Mouse (Mus musculus): ENCODE data around the gene Ttc7b.
A peak's percentile ranks its signal among the peaks of the same experiment; 100 is the strongest.

Gene Ttc7b

GRCm38 (mm10) chr12:100520794-100521186, at the start of gene Ttc7b:
Ttc7b (minus strand) TSS chr12:100520826.
- peak; percentile 63 for DNase-seq (ENCODE audit: extremely low spot score, low spot score)

GRCm38 (mm10) chr12:100568831-100569230, 48.2 kb upstream of the Ttc7b start:
- DNase-seq (ENCODE audit: extremely low spot score, low spot score): no peak

GRCm38 (mm10) chr12:100568105-100568504, 47.5 kb upstream of the Ttc7b start:
- DNase-seq (ENCODE audit: extremely low spot score, low spot score): no peak

- DNase-seq (ENCODE audit: extremely low spot score, low spot score): no peak
Observed at GRCm38 (mm10) chr12:100567627-100568026, 47.0 kb upstream of the Ttc7b start.

- DNase-seq (ENCODE audit: extremely low spot score, low spot score): no peak
Observed at GRCm38 (mm10) chr12:100553675-100554074, 33.0 kb upstream of the Ttc7b start.

- DNase-seq (ENCODE audit: extremely low spot score, low spot score): no peak
Observed at GRCm38 (mm10) chr12:100551972-100552371, 31.3 kb upstream of the Ttc7b start.

GRCm38 (mm10) chr12:100544194-100544567, 23.6 kb upstream of the Ttc7b start:
- DNase-seq (ENCODE audit: extremely low spot score, low spot score): no peak

- peak; percentile 1 for DNase-seq (ENCODE audit: extremely low spot score, low spot score)
Observed at GRCm38 (mm10) chr12:100543437-100544193, 23.0 kb upstream of the Ttc7b start.

- peak; percentile 4 for DNase-seq (ENCODE audit: extremely low spot score, low spot score)
Observed at GRCm38 (mm10) chr12:100542494-100542893, 21.9 kb upstream of the Ttc7b start.

GRCm38 (mm10) chr12:100542076-100542475, 21.4 kb upstream of the Ttc7b start:
- DNase-seq (ENCODE audit: extremely low spot score, low spot score): no peak

- DNase-seq (ENCODE audit: extremely low spot score, low spot score): peak; percentile 12
Observed at GRCm38 (mm10) chr12:100539158-100539714, 18.6 kb upstream of the Ttc7b start.

- DNase-seq (ENCODE audit: extremely low spot score, low spot score): peak; percentile 12
Observed at GRCm38 (mm10) chr12:100538445-100539157, 18.0 kb upstream of the Ttc7b start.

- peak; percentile 11 for DNase-seq (ENCODE audit: extremely low spot score, low spot score)
Observed at GRCm38 (mm10) chr12:100537091-100537490, 16.5 kb upstream of the Ttc7b start.

- DNase-seq (ENCODE audit: extremely low spot score, low spot score): peak; percentile 9
Observed at GRCm38 (mm10) chr12:100535028-100535427, 14.4 kb upstream of the Ttc7b start.

GRCm38 (mm10) chr12:100534028-100534427, 13.4 kb upstream of the Ttc7b start:
- no peak for DNase-seq (ENCODE audit: extremely low spot score, low spot score)

GRCm38 (mm10) chr12:100533209-100533608, 12.6 kb upstream of the Ttc7b start:
- DNase-seq (ENCODE audit: extremely low spot score, low spot score): no peak

- no peak for DNase-seq (ENCODE audit: extremely low spot score, low spot score)
Observed at GRCm38 (mm10) chr12:100531740-100532139, 11.1 kb upstream of the Ttc7b start.

- no peak for DNase-seq (ENCODE audit: extremely low spot score, low spot score)
Observed at GRCm38 (mm10) chr12:100530871-100531270, 10.2 kb upstream of the Ttc7b start.

GRCm38 (mm10) chr12:100529651-100530050, 9.0 kb upstream of the Ttc7b start:
- DNase-seq (ENCODE audit: extremely low spot score, low spot score): no peak

- DNase-seq (ENCODE audit: extremely low spot score, low spot score): peak; percentile 64
Observed at GRCm38 (mm10) chr12:100529172-100529571, 8.5 kb upstream of the Ttc7b start.

- no peak for DNase-seq (ENCODE audit: extremely low spot score, low spot score)
Observed at GRCm38 (mm10) chr12:100528246-100528645, 7.6 kb upstream of the Ttc7b start.

GRCm38 (mm10) chr12:100527753-100528152, 7.1 kb upstream of the Ttc7b start:
- DNase-seq (ENCODE audit: extremely low spot score, low spot score): peak; percentile 63

Data from neural tube, embryonic 10.5 days (tissue).